Mouse (Mus musculus) neural tube, embryonic 10.5 days (tissue): Measurements from ENCODE around the gene Nr2f6.

ENCODE experiments used
- DNase-seq: peaks from one replicate; pipeline ENCODE4 v3.0.0-alpha.2; 2017; ENCODE audit warnings: low spot score; ENCODE audit errors: extremely low spot score

The Nr2f6 gene

GRCm38 (mm10) chr8:71381421-71381970 is at the start of gene Nr2f6:
Nr2f6 (minus strand) TSS chr8:71381960.
- peak; percentile 85 for DNase-seq

GRCm38 (mm10) chr8:71422121-71422520 is 40.4 kb upstream of the Nr2f6 start:
- DNase-seq = no peak

- peak; percentile 17 for DNase-seq
Observed at GRCm38 (mm10) chr8:71411535-71412273, 29.9 kb upstream of the Nr2f6 start.

- peak; percentile 6 for DNase-seq
Observed at GRCm38 (mm10) chr8:71408231-71408630, 26.5 kb upstream of the Nr2f6 start.

GRCm38 (mm10) chr8:71407441-71407840 is 25.7 kb upstream of the Nr2f6 start:
- DNase-seq = peak; percentile 10

- DNase-seq = peak; percentile 84
Observed at GRCm38 (mm10) chr8:71406099-71407015, 24.6 kb upstream of the Nr2f6 start.

GRCm38 (mm10) chr8:71405401-71406098 is 23.8 kb upstream of the Nr2f6 start, which contains the start of gene Ankle1:
Ankle1 (plus strand) TSS chr8:71406010.
- peak; percentile 96 for DNase-seq

GRCm38 (mm10) chr8:71404951-71405351 is 23.2 kb upstream of the Nr2f6 start:
- peak; percentile 14 for DNase-seq

- peak; percentile 12 for DNase-seq
Observed at GRCm38 (mm10) chr8:71404011-71404410, 22.3 kb upstream of the Nr2f6 start.

- DNase-seq = peak; percentile 10
Observed at GRCm38 (mm10) chr8:71403107-71403885, 21.5 kb upstream of the Nr2f6 start.

- DNase-seq = peak; percentile 11
Observed at GRCm38 (mm10) chr8:71402446-71402964, 20.7 kb upstream of the Nr2f6 start.

GRCm38 (mm10) chr8:71401454-71401853 is 19.7 kb upstream of the Nr2f6 start:
- no peak for DNase-seq

- no peak for DNase-seq
Observed at GRCm38 (mm10) chr8:71400826-71401225, 19.1 kb upstream of the Nr2f6 start.

- no peak for DNase-seq
Observed at GRCm38 (mm10) chr8:71397701-71398100, 15.9 kb upstream of the Nr2f6 start.

GRCm38 (mm10) chr8:71396639-71397305 is 15.0 kb upstream of the Nr2f6 start, which contains the start of gene Babam1:
Babam1 (plus strand) TSS chr8:71396861.
- peak; percentile 90 for DNase-seq

- DNase-seq = no peak
Observed at GRCm38 (mm10) chr8:71395629-71396028, 13.9 kb upstream of the Nr2f6 start, which contains the start of gene Ushbp1. Ushbp1 (minus strand) TSS chr8:71395802.

GRCm38 (mm10) chr8:71395071-71395470 is 13.3 kb upstream of the Nr2f6 start:
- no peak for DNase-seq

GRCm38 (mm10) chr8:71394481-71394880 is 12.7 kb upstream of the Nr2f6 start:
- no peak for DNase-seq

- no peak for DNase-seq
Observed at GRCm38 (mm10) chr8:71392871-71393270, 11.1 kb upstream of the Nr2f6 start.
